Mouse (Mus musculus) stomach, embryonic 15.5 days (tissue): ENCODE measurements around the gene Hecw1. TPM values are rescaled to one million over a fixed set of nuclear protein-coding genes. Genes with fewer than 3 reads are reported as not detected.

Source experiments
- ATAC-seq: fragments of 200-750 bp; cut with Nextera tagmentation; 2 replicates; pipeline ENCODE4 v1.8.0; 2017; ENCODE audit warnings: low read depth, moderate number of reproducible peaks, moderate TSS enrichment; ENCODE audit not compliant: insufficient read depth, low FRiP score
- H3K27ac ChIP-seq: fragments of 300-500 bp; sonication (generic); 2 replicates; pipeline ENCODE4 v1.5.1; 2015; ENCODE audit warnings: mild to moderate bottlenecking, inconsistent platforms
- H3K27me3 ChIP-seq: fragments of 300-500 bp; sonication (generic); replicated peaks from 2 replicates; pipeline ENCODE4 v1.6.1; 2015; ENCODE audit warnings: inconsistent platforms
- H3K36me3 ChIP-seq: fragments of 300-500 bp; sonication (generic); 2 replicates; pipeline ENCODE4 v1.6.1; 2015; ENCODE audit warnings: inconsistent platforms
- H3K4me1 ChIP-seq: fragments of 300-500 bp; sonication (generic); 2 replicates; pipeline ENCODE4 v1.6.1; 2015; ENCODE audit warnings: inconsistent platforms
- H3K4me2 ChIP-seq: fragments of 300-500 bp; sonication (generic); 2 replicates; pipeline ENCODE4 v1.6.1; 2015; ENCODE audit warnings: mild to moderate bottlenecking, inconsistent platforms
- H3K4me3 ChIP-seq: fragments of 300-500 bp; sonication (generic); replicated peaks from 2 replicates; pipeline ENCODE4 v1.5.1; 2015; ENCODE audit warnings: inconsistent platforms
- H3K9ac ChIP-seq: fragments of 300-500 bp; sonication (generic); 2 replicates; pipeline ENCODE4 v1.6.1; 2015; ENCODE audit warnings: inconsistent platforms
- H3K9me3 ChIP-seq: fragments of 300-500 bp; sonication (generic); 2 replicates; pipeline ENCODE4 v1.6.1; 2016; ENCODE audit warnings: inconsistent platforms
- WGBS: fragments of 180-500 bp; shearing (Covaris S2); methylation state at CpG from one replicate; pipeline ENCODE4 v1.1.7; 2015; 5-methylcytosine and 5-hydroxymethylcytosine counted together
- polyA plus RNA-seq: library from polyadenylated mRNA; unstranded; fragments of >200 nt; fragmentation: Nextera tagmentation; extraction: Ambion mirVana; gene quantifications from 2 replicates; pipeline ENCODE4 v1.2.1, GENCODE M21; 2015

Hecw1 gene
- polyA plus RNA-seq: 0.96 and 1.2 TPM in 2 replicates

DNA sequence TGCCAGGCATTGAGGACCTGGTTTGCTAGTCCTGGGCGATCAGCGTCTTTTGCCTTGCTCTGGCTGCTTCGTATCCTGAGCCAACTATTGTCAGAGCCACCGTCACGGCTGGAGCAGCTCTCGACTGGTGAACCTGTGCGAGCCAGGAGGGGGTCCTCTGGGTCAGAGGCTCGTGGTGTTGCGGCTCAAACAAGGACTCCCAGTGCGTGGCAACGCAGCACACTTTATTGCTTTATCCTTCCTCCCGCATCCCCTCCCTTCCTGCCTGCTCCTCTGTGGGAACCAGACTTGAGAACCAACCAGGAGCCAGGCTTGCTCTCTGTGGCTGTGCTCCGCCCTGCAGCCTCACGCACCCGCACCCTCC lies at the start of gene Hecw1:
Gene Hecw1, minus strand, starts transcription at position 323 of the 364 bp plus-strand sequence.
- no peaks in the 10 kb centered on the region for H3K36me3 ChIP-seq
- no peaks in the 10 kb centered on the region for H3K9me3 ChIP-seq
- peak; percentile 35; the same call in 1 of the 2 replicates for ATAC-seq
- H3K4me3 ChIP-seq: peak within 1 kb of the TSS; percentile 50
- no peak within 1 kb of the TSS for H3K27ac ChIP-seq
- H3K9ac ChIP-seq: peak within 1 kb of the TSS; percentile 46; the same call in 1 of the 2 replicates
- under 1% methylated on average over 15 of the region's 15 CpGs for WGBS
- H3K4me1 ChIP-seq: peaks cover 9% of the 10 kb centered on the region; the same call in 1 of the 2 replicates
- peak within 1 kb of the TSS; percentile 95 for H3K4me2 ChIP-seq
- H3K27me3 ChIP-seq: 0 out of 2 replicates have a peak, but pooled peaks cover 9% of the 10 kb centered on the region

- H3K9me3 ChIP-seq: no peaks in the 10 kb centered on the region
- no peak overlapping the region for H3K4me2 ChIP-seq
- H3K4me1 ChIP-seq: no peaks in the 10 kb centered on the region
- no peak overlapping the region for H3K9ac ChIP-seq
- ATAC-seq: no peak
- 81% methylated on average over 1 of the region's 1 CpGs for WGBS
- no peaks in the 10 kb centered on the region for H3K27me3 ChIP-seq
- H3K27ac ChIP-seq: no peak overlapping the region
- H3K36me3 ChIP-seq: no peaks in the 10 kb centered on the region
- no peak overlapping the region for H3K4me3 ChIP-seq
Measured at GRCm38 (mm10) chr13:14561336-14561735, 38.3 kb upstream of the Hecw1 start.

DNA sequence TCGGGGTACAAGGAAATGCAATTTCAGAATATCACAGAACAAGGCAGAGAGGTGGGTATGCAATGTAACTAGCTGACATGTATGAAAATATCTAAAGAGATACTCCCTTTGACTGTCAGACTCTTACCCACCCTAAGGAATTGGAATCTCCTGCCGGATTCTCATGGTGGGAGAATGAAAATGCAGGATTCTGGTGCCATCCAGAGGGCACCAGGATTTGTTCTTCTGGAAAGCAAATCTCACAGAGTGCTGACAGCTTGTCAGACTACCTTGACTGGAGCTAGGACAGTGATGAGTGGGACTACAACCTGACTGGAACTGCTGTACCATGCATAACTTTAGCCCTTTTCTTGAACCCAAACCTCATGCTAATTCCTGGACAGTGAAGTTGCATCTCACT lies 29.6 kb upstream of the Hecw1 start:
- 72% methylated on average over 2 of the region's 2 CpGs for WGBS
- no peaks in the 10 kb centered on the region for H3K4me1 ChIP-seq
- H3K9ac ChIP-seq: no peak overlapping the region
- H3K4me2 ChIP-seq: no peak overlapping the region
- no peaks in the 10 kb centered on the region for H3K36me3 ChIP-seq
- no peak overlapping the region for H3K4me3 ChIP-seq
- ATAC-seq: no peak
- H3K27ac ChIP-seq: no peak overlapping the region
- H3K9me3 ChIP-seq: no peaks in the 10 kb centered on the region
- no peaks in the 10 kb centered on the region for H3K27me3 ChIP-seq

- WGBS: 73% methylated on average over 5 of the region's 5 CpGs
- no peak overlapping the region for H3K27ac ChIP-seq
Measured at GRCm38 (mm10) chr13:14542860-14543259, 19.8 kb upstream of the Hecw1 start.

GRCm38 (mm10) chr13:14522128-14522905 lies 711 bp downstream of the Hecw1 start:
- 1% methylated on average over 38 of the region's 38 CpGs for WGBS
- peak overlapping the region; percentile 46; the same call in 1 of the 2 replicates for H3K9ac ChIP-seq

More at GRCm38 (mm10) chr13:14542860-14543259, 19.8 kb upstream of the Hecw1 start:
- no peak overlapping the region for H3K4me2 ChIP-seq
- H3K9me3 ChIP-seq: no peaks in the 10 kb centered on the region
- H3K4me1 ChIP-seq: no peaks in the 10 kb centered on the region
- no peaks in the 10 kb centered on the region for H3K36me3 ChIP-seq
- no peaks in the 10 kb centered on the region for H3K27me3 ChIP-seq
- no peak overlapping the region for H3K9ac ChIP-seq
- ATAC-seq: no peak
- no peak overlapping the region for H3K4me3 ChIP-seq

GRCm38 (mm10) chr13:14521746-14522127 lies 1.3 kb downstream of the Hecw1 start:
- 25% methylated on average over 4 of the region's 4 CpGs for WGBS
- H3K9ac ChIP-seq: no peak overlapping the region
- peak overlapping the region; percentile 50 for H3K4me3 ChIP-seq
- no peaks in the 10 kb centered on the region for H3K9me3 ChIP-seq
- H3K4me2 ChIP-seq: peak overlapping the region; percentile 95
- 0 out of 2 replicates have a peak, but pooled peaks cover 9% of the 10 kb centered on the region for H3K27me3 ChIP-seq
- ATAC-seq: no peak
- H3K4me1 ChIP-seq: peaks cover 9% of the 10 kb centered on the region; the same call in 1 of the 2 replicates
- no peaks in the 10 kb centered on the region for H3K36me3 ChIP-seq
- no peak overlapping the region for H3K27ac ChIP-seq

More at GRCm38 (mm10) chr13:14522128-14522905, 711 bp downstream of the Hecw1 start:
- Histone ChIP-seq H3K4me3 (peak overlapping the region; percentile 50), H3K4me1 (peaks cover 9% of the 10 kb centered on the region; the same call in 1 of the 2 replicates), H3K9me3 (no peaks in the 10 kb centered on the region), H3K27ac (no peak overlapping the region), H3K27me3 (0 out of 2 replicates have a peak, but pooled peaks cover 9% of the 10 kb centered on the region), H3K36me3 (no peaks in the 10 kb centered on the region), H3K4me2 (peak overlapping the region; percentile 95)
- peak; percentile 77 for ATAC-seq

DNA sequence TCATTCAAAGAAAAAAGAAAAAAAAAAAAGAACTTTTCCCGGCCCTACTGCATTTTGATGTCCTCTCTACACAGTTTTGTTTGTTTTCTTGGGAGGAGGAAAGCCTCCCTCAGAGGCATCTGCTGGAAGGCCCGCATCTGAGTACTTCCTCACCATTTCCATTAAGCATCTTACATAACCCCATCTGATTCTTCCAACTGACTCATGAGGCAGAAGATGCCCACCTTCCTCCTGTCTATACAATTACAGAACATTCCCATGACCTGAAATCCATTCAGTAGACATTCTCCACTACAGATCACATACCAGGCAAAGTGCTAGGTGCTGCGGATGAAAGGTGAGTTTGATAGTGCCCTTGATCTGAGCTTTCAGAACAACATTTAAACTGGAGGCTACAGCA lies 3.4 kb downstream of the Hecw1 start:
- no peak for ATAC-seq
- H3K9ac ChIP-seq: no peak overlapping the region
- 60% methylated on average over 3 of the region's 3 CpGs for WGBS
- no peaks in the 10 kb centered on the region for H3K36me3 ChIP-seq
- H3K4me2 ChIP-seq: no peak overlapping the region
- H3K4me3 ChIP-seq: no peak overlapping the region
- no peak overlapping the region for H3K27ac ChIP-seq
- H3K9me3 ChIP-seq: no peaks in the 10 kb centered on the region
- 0 out of 2 replicates have a peak, but pooled peaks cover 9% of the 10 kb centered on the region for H3K27me3 ChIP-seq
- peaks cover 9% of the 10 kb centered on the region; the same call in 1 of the 2 replicates for H3K4me1 ChIP-seq

DNA sequence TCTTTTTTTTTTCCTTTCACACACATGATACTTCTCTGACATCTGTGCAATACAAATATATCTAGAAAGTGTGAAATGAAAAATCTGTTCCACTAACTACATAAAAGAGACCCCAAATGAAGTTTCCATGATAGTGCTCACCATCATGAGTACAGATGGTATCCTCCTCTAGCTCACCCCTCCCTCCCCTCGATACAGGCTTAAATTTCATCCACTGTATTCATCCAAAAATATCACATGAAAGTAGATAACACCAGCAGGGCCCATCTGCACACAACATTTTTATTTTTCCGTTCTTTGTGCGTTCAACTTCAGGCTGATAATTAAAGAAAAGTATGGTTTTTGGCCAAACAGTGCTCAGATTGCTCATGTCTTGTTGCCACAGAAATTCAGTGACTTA lies 5.5 kb downstream of the Hecw1 start:
- 80% methylated on average over 3 of the region's 3 CpGs for WGBS
- Histone ChIP-seq H3K9me3 (no peaks in the 10 kb centered on the region), H3K36me3 (no peaks in the 10 kb centered on the region), H3K27ac (no peak overlapping the region), H3K27me3 (0 out of 2 replicates have a peak, but pooled peaks cover 9% of the 10 kb centered on the region), H3K4me2 (no peak overlapping the region), H3K9ac (no peak overlapping the region), H3K4me1 (peaks cover 7% of the 10 kb centered on the region; the same call in 1 of the 2 replicates), H3K4me3 (no peak overlapping the region)
- no peak for ATAC-seq

DNA sequence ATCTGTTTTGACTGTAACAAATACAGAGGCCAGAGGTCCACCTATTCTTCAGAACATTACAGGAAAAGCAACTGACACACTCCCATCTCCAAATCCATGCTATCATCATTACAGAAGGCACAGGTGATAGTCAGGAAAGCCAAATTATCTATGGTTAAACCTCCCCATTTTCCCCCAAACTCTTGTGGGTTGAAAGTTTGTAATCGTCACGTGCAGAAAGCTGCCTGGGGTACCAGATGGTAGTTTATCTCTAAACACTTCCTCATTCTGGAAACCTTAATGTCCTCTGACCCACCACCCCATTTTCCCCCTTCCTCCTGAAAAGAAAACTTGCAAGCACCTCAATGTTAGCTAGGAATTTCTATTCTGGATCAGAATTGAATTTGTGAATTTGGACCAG lies 7.9 kb downstream of the Hecw1 start:
- 58% methylated on average over 2 of the region's 2 CpGs for WGBS
- no peaks in the 10 kb centered on the region for H3K36me3 ChIP-seq
- no peak overlapping the region for H3K27ac ChIP-seq
- H3K4me2 ChIP-seq: no peak overlapping the region
- no peak overlapping the region for H3K9ac ChIP-seq
- H3K9me3 ChIP-seq: no peaks in the 10 kb centered on the region
- ATAC-seq: no peak
- H3K27me3 ChIP-seq: no peaks in the 10 kb centered on the region
- no peak overlapping the region for H3K4me3 ChIP-seq
- H3K4me1 ChIP-seq: no peaks in the 10 kb centered on the region

GRCm38 (mm10) chr13:14513934-14514333 lies 9.1 kb downstream of the Hecw1 start:
- no peak overlapping the region for H3K9ac ChIP-seq
- H3K9me3 ChIP-seq: no peaks in the 10 kb centered on the region
- no peaks in the 10 kb centered on the region for H3K27me3 ChIP-seq
- no peak overlapping the region for H3K4me2 ChIP-seq
- H3K4me1 ChIP-seq: no peaks in the 10 kb centered on the region
- ATAC-seq: no peak
- no peaks in the 10 kb centered on the region for H3K36me3 ChIP-seq
- no peak overlapping the region for H3K4me3 ChIP-seq
- H3K27ac ChIP-seq: no peak overlapping the region

GRCm38 (mm10) chr13:14506765-14507164 lies 16.3 kb downstream of the Hecw1 start:
- no peak overlapping the region for H3K4me3 ChIP-seq
- no peak overlapping the region for H3K9ac ChIP-seq
- H3K4me2 ChIP-seq: no peak overlapping the region
- no peaks in the 10 kb centered on the region for H3K27me3 ChIP-seq
- 80% methylated on average over 5 of the region's 5 CpGs for WGBS
- no peak overlapping the region for H3K27ac ChIP-seq
- no peaks in the 10 kb centered on the region for H3K9me3 ChIP-seq
- no peaks in the 10 kb centered on the region for H3K4me1 ChIP-seq
- no peaks in the 10 kb centered on the region for H3K36me3 ChIP-seq
- ATAC-seq: no peak

- no peak for ATAC-seq
- 60% methylated on average over 1 of the region's 1 CpGs for WGBS
- no peak overlapping the region for H3K9ac ChIP-seq
Measured at GRCm38 (mm10) chr13:14500251-14500650, 22.8 kb downstream of the Hecw1 start.

More at GRCm38 (mm10) chr13:14500251-14500650, 22.8 kb downstream of the Hecw1 start:
- Histone ChIP-seq H3K4me1 (no peaks in the 10 kb centered on the region), H3K27me3 (no peaks in the 10 kb centered on the region), H3K27ac (no peak overlapping the region), H3K9me3 (no peaks in the 10 kb centered on the region), H3K4me3 (no peak overlapping the region), H3K4me2 (no peak overlapping the region), H3K36me3 (no peaks in the 10 kb centered on the region)
